Mouse (Mus musculus): ENCODE results near the gene Pomc. TPM values are rescaled to one million over a fixed set of nuclear protein-coding genes. Genes with fewer than 3 reads are reported as not detected.

Gene Pomc
- total RNA-seq, 1 experiment from 2014 or later: not detected

DNA sequence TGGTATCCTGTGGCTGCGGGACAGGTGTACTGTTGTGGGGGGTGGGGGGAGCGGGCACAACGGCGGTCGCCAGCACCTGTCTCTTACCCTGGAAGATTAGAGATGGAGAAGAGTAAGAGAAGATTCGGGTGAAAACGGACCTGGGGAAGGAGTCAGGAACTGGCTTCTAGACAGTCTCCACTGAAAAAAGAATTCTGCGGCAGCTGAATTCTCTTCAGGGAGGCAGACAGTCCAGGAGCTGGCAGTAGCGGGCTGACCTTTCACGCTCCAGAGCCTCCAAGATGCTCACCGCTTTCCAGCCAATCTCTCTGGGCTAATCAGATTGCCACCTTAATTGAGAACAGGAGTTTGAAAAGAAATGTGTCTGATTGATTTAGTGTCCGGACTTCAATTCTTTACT is 54.0 kb downstream of the Pomc start:
- ATAC-seq (replicated peaks in 1 of 2; ENCODE audit: insufficient read depth in 1 of 2, low FRiP score in 2 of 2, low TSS enrichment in 1 of 2, low read depth in 1 of 2, poor library complexity in 2 of 2, severe bottlenecking in 2 of 2): no peak

Other genes starting within 250 kb of the Pomc start
- gene Dnmt3a, start 148.9 kb upstream of the Pomc start, total RNA-seq (2017): 25.2 and 35.0 TPM in 2 replicates
- gene Efr3b, start 84.0 kb downstream of the Pomc start, total RNA-seq (2017): 1.5 and 1.6 TPM in 2 replicates
- 9.8 and 11.6 TPM in 2 replicates for gene Dnajc27, start 127.6 kb downstream of the Pomc start, total RNA-seq (2017)
- gene Adcy3, start 178.2 kb downstream of the Pomc start, total RNA-seq (2017): 1.8 and 4.9 TPM in 2 replicates

Measured in hematopoietic stem cell, adult 5-6 weeks (primary cell).